Comparison of ENCODE assay signal across 13 mouse cellular contexts in the genomic region with DNA sequence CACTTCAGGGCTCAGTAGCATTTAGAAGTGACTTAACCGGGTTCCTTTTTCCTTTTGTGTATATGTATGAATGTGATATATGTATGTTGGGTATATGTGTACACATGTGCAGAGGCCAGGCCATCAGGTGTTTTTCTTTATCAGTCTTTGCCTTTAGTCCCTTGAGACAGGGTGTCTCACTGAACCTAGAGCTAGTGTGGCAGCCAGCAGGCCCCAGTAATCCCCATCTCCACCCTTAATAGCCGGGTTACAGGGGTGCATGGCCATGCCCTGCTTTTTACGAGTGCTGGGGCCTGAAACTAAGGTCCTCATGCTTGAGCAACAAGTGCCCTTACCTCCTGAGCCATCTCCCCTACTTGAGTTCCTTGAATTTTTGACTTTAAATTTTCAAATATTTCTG.
"Had no signal": no experiment of that assay in that cellular context is flagged by ENCODE, and none has a peak within 500 bp of the region (broad histone marks: within the 10 kb centered on the region; RNA-seq: fewer than 3 reads in every experiment).

No protein-coding gene starts in this region.

- DNase-seq: kidney, adult 11 months; kidney, postnatal 10 days; lung, embryonic 14.5 days; lung, postnatal 10 days; lung, postnatal 4 days; right cerebral cortex, postnatal 14 days; thymus, adult 2 months; thymus, postnatal 4 days had no signal

- H3K4me2 ChIP-seq: limb, embryonic 15.5 days; lung, embryonic 14.5 days; neural tube, embryonic 13.5 days; stomach, embryonic 15.5 days had no signal

- H3K9ac ChIP-seq: limb, embryonic 15.5 days; lung, embryonic 14.5 days; neural tube, embryonic 13.5 days; stomach, embryonic 15.5 days had no signal

- H3K36me3 ChIP-seq: limb, embryonic 15.5 days; midbrain, embryonic 10.5 days; neural tube, embryonic 13.5 days; stomach, embryonic 15.5 days had no signal

- H3K27ac ChIP-seq: limb, embryonic 15.5 days; midbrain, embryonic 10.5 days; neural tube, embryonic 13.5 days; stomach, embryonic 15.5 days had no signal

- H3K27me3 ChIP-seq: limb, embryonic 15.5 days; neural tube, embryonic 13.5 days; stomach, embryonic 15.5 days had no signal

- ATAC-seq: midbrain, embryonic 16.5 days had no signal

- H3K4me3 ChIP-seq: limb, embryonic 15.5 days; midbrain, embryonic 10.5 days; neural tube, embryonic 13.5 days; stomach, embryonic 15.5 days had no signal

- H3K9me3 ChIP-seq: limb, embryonic 15.5 days; midbrain, embryonic 10.5 days; neural tube, embryonic 13.5 days; stomach, embryonic 15.5 days had no signal
